Mouse (Mus musculus): ENCODE results near the gene Zfp740.
"Not testable (repeated sequence)": the region's sequence is repeated elsewhere in the genome, so short reads cannot be mapped to it uniquely, and the experiment has no call there.

Gene Zfp740

DNA sequence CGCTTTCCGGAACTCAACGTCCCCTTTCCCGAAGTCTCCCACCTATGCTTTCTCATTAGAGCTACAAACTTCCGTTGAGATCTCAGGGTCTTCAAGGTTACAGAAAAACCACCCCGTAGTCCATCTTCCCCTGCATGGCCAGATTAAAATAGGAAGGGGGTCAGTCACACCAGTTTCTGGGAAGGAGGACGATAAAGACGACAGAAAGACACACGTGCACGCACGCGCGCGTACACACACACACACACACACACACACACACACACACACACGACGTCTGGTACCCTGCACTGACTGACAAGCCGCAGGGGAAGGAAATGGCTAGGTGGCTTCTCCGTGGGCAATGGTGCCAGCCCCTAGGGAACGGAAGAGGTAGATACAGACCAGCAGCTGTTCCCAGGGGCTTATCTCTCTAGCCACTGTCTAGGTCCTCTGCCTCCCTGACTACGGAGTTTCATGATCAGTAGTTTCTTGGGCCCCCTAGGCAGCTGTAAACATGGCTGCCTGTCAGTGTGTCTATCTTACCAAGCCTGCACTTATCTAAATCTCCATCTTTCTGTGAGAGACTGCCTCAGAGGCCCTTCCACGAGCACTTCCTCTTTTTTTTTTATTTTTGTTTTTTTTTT is 22.1 kb downstream of the Zfp740 start:
- DNase-seq (ENCODE audit: low read depth, low spot score) = peak; percentile 83

DNA sequence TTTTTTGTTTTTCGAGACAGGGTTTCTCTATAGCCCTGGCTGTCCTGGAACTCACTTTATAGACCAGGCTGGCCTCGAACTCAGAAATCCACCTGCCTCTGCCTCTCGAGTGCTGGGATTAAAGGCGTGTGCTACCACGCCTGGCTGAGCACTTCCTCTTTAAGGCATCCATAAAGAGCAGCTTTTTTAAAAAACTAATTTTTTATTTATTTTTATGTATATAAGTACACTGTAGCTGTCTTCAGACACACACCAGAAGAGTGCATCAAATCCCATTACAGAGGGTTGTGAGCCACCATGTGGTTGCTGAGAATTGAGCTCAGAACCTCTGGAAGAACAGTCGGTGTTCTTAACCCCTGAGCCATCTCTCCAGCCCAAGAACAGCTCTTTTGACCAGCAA is 22.6 kb downstream of the Zfp740 start:
- not testable (repeated sequence) for DNase-seq (ENCODE audit: low read depth, low spot score)

DNA sequence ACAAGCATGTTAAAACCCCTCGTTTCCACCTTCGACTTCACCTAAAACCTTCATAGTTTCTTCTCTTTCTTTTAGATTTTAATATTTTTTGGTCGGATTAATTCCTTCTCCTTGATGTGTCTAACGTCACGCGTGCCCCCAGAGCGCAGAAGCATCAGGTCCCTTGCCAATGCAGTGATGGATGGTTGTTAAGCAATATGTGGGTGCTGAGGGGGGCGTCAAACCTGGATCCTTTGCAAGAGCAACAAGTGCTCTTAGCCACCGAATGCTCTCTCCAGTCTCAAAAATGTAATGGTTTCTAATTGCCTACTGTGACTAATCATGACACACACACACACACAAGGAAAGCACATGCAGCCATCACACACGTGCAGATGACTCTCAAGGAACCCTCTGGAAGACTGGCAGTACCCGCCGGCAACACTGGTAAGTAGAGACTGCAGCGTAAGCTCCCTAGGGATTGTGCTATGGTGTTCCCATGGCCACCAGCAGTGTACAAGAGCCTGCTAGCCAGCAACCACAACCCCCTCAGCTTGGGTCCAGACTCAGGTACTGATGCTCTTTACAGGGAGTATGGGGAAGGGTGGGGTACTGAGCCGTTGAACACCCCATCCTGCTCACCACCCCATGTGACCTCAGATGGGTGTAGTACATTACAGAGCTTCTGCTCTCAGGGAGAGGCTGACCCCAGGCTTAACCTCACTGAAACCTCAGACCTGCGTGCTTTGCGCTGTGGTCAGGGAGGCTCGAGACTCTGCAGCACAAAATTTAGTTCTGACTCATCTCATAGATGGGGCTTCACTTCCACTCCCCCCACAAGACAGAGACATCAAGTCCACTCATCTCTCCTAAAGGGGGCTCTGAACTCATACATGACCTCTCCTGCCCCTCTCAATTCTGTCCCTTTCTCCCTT is 27.6 kb downstream of the Zfp740 start:
- peak; percentile 64 for DNase-seq (ENCODE audit: low read depth, low spot score)

DNA sequence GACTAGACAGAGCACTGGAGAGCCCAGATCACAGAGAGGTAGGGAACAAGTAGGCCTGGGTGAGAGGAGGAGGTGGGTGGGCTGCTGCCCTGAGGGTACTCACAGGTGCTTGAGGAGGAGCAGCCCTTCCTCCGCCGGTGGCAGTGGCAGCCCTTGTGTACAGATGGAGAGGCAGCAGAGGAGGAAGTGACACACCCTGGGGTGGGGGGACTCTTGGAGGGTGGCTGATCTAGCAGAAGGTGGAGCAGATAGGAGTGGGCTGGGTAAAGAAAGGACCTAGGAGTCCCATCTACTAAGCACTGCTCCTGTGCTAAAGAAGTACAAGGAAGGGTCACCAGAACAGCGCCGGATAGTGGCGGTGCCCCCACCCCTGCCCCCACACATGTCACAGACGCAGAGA is 28.7 kb downstream of the Zfp740 start, which contains the start of gene Itgb7:
Itgb7 (minus strand) TSS at position 197 of the 400 bp plus-strand sequence.
- DNase-seq (ENCODE audit: low read depth, low spot score) = peak; percentile 74

DNA sequence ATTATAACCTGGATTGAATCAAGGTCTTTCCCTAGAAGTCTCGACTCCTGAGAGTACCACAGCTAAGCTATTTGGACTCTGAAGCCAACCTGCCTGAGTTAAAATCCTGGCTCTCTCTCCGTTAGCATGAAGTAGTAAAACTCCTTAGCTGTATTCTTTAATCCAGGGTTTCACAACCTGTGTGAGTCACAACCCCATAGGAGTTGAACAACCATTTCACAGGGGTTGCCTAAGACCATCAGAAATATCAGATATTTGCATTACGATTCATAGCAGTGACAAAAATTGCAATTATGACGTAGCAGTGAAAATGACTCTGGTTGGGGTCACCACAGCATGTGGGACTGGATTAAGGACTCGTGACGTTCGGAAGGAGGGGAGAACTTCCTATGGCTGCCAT is 29.7 kb downstream of the Zfp740 start:
- DNase-seq (ENCODE audit: low read depth, low spot score) = no peak

DNA sequence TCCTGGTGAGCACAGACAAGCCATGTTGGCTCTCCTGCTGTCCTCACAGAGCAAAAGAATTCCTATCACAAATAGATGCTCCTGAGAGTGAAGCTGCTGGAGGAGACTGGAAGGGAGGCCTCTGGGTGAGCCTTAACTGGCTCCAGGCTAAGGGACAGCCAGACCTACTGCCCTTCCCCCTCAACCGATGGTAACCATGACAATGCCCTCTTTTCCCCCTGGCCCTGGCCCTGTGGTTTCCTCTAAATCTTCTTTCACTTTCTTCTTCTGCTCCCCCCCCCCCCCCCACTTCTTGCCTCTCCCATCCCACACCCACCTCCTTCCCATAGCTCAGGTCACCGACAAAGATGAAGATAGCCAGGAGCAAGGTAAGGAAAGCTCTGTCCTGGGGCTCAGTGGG is 30.8 kb downstream of the Zfp740 start:
- DNase-seq (ENCODE audit: low read depth, low spot score) = peak; percentile 59

DNA sequence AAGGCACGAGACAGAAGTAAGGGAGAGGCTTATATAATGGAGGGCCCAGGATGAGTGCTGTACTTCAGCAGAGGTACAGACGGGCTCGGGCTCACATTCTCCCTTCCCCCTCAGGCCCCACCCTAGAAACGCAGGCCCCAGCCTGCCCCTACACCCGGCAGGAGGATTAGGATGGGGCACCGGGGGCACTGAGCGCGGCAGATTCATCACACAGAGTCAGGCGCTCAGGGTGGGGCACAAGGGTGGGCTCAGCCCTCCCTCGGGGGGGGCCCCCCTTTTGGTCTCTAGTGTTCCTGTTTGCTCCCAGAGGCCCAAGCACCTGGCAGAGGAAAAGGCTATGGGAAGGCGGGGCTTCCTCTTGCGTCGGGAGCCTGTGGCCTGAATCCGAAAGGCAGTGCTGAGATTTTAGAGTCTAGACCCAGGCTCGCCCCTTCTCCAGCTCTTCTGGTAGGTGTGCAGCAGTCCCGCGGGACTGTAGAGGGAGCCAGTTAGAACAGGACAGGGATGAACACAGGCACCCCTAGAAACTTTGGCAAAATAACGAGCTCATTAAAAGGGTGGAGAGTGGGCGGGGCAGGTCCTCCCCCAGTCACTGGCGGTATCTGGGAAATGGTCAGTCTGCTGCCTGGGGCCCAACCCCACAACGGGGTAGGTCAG is 32.5 kb downstream of the Zfp740 start:
- DNase-seq (ENCODE audit: low read depth, low spot score) = peak; percentile 39

DNA sequence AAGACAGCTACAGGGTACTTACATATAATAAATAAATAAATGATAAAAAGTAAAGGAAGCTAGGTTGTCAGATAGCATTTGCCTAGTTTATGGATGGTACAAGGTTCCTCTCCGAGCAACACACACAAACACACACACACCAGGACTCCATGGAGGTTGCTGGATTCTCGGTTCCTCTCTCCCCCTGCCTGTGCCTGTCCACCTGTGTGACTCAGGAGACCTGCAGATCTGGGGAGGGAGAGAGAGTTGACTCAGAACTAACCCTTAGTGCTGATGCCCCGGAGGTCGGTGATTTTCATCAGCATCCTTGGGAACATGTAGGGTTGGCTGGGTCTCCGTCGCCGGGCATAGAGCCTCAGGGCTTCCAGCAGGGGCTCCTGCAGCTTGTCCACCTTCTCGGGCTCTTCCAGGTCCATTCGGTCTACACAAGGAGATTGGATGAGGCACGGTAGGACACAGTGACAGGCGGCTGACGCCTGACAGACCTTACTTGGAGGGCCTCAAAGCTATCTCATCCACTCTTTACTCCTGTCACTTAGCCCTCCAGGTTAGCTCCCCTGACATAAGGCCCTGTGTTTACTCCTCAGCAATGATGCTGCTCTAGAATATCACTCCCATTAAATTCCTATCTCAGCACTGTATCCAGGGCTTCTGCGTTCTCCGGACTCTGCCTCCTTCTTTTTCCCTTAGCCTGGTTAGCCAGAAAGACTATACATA is 35.7 kb downstream of the Zfp740 start:
- no peak for DNase-seq (ENCODE audit: low read depth, low spot score)

DNA sequence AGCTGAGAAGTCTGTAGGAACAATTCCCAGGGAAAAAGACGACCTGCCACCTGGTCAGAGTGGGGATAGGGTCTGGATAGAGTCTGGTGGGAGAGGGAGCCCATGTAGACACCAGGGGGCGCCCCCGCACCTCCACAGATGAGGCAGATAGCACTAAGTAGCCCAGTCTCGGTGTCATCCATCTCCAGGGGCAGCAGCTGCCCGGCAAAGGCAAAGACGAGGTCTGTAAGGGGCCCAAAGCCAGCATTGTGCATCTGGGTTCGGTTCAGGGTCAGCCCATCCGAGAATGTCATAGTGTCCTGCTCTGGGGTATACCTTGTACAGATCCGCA is 36.2 kb downstream of the Zfp740 start:
- peak; percentile 88 for DNase-seq (ENCODE audit: low read depth, low spot score)

DNA sequence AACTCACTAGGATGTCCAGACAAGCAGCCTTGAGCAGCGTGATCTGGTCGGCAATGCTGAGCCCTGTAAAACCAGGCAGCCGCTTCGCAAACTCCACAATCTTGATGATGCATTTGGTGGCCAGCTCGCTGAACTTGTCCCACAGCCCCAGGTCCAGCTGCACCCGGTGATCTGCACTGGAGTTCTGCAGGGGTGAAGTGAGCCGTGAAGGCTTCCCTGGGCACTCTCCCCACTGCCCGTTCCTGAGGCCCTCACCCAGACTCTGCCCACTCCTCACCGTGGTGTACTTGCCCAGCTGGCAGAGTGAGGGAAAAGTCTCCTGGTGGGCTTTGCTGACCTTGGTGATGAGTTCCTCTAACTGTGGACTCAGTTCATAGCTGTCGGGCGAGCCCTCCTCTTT is 36.8 kb downstream of the Zfp740 start:
- DNase-seq (ENCODE audit: low read depth, low spot score) = no peak

DNA sequence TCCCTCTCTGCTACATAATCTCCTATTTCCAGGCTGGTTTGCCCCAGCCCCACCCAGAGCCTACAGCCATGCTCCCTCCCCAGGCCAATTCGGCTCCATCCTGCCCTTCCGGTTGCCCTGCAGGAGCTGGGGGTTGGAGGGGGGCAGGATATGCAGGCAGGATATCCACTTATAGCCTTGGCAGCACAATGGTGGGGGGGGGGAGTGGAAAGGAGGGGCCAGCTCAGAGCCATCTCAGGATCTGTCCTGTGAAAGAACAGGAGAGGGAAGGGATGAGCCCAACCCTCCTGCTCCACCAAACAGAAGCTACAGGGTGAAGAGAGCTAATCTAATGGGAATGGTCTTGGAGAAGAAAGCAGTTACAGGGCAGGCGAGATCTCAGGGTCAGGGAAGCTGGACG is 37.6 kb downstream of the Zfp740 start:
- DNase-seq (ENCODE audit: low read depth, low spot score) = no peak

DNA sequence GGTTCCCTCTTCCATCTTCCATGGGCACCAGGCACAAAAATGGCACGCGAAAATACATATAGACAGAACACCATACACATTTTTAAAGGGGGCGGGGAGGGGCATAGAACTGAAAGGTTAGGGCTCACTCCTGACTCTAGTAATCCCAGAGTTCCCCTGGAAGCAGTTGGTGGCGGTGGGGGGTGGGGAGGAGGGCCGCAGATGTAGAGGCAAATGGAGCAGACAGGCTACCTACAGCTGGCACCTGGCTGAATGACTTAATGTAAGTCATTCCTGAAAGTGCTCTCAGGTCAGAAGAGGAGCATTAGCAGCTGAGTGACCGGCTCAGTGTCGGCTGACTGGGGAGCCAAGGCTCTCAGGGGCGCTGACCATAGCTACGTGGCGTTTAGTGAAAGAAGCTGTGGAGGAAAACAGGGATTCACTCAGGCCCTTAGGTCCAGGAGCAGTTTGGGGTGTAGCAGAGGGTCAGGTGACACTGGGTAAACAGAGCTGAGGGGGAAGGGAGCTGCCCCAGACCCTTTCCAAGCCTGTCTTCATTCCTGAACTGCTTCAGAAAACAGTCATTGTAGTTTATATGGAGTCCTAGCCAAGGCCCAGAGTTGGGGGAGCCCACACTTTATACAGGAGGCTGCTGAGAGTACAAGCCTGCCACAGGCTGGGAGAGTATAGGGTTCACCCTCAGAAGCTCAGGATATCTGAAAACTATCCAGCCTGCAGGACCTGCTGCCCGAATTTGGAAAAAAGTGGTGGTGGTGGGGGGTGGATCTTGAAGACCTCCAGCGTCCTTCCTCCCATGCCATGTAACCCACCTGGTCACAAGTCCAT is 39.6 kb downstream of the Zfp740 start:
- no peak for DNase-seq (ENCODE audit: low read depth, low spot score)

DNA sequence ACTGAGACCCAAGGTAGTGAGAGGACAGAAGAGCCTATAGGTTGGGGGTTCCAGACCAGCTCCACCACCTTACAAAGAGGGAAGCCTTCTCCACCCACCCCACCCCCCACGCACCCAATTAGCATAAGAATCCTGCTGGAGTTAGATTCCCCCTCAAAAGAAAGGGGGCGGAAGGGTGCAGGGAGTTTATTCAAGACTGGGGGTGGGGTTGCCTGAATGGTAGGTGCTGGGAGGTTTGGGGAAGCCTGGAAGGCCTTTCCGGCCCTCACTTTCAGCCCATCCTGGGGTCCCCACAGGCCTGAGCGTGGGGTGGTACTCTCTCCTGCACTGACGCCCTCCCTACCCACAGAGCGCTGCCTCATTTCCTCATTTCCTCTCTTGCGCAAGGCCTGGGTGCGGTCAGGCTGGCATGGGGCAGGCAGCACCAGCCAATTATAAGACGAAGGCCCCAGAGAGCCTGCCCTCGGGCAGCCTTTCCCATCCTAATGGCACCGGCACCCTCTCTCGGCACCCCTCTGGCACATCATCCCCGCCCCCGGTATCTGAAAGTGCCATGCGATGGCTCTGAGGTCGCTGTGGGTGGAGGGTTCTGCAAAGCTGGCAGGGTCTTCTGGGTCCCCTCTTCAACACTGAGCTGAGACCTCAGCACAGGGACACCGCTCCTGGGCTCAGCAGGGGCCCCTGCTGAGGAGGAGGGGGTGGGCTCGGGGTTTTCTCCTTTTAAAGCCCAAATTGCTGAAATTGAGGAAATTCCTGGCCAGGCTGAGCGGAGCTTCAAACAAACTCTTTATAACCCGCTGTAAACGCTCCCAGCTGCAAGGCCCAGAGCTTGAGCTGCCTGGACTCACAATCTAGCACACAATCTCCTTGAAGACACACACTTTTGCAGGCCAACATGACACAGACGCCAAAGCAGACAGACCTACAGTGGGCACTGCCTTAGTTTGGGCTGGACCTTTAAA is 40.5 kb downstream of the Zfp740 start:
- peak; percentile 62 for DNase-seq (ENCODE audit: low read depth, low spot score)

DNA sequence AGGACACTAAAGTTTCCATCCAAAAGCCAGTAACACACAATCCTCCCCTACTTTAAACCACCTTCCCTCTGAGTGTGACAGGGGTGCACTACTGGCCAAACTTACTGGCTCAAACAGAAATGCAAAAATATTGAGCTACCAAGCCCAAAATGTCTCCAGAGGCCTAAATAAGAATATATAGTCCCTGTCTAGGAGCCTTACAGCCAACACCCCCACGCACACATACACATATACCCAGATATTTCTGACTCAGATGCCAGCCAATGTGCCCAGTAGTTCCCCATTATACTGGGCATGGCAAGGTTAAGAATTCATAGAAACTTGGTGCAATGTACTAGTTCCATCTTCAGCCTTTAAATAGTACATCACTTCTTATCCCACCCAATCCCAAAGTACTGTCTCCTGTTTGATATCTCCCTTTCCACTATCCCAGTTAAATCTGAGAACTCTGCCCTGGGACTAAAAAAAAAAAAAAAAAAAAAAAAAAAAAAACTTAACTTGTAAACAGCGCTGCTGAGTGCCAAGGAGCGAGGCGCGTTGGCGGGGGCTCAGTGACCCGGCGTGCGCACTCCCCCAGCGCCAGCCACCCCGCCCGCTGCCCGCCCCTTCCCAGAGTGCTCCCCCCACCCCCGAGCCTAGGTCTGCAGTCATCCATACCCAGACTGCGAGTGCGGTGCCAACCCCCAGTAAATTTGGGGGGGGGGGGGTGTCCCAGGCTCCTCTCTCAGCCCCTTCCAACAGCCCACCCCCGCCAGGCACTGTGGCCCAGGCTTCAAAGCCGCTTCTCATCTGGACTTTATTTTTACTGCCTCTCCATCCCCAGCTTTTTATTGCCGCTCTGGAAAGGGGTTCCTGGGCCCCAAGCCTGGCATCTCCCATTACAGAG is 41.5 kb downstream of the Zfp740 start:
- DNase-seq (ENCODE audit: low read depth, low spot score) = peak; percentile 49

DNA sequence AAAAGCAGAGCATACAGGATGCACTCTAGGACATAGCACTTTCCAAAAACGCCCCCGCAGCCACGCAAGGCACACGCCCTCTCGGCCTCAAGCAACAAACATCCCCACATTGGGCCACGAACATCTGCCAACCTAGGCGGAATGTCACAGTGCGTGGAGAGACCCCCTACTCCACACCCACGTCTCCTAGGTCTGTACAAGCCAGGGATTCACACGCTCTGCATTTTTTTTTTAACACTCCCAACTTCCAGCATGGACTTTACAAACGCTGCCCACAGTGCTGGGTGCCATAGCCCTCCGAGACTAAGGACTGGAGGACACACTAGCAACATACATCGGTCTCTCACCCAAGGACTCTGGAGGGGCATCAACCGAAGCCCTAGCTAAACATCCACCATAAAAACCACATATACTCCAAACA is 42.4 kb downstream of the Zfp740 start:
- DNase-seq (ENCODE audit: low read depth, low spot score) = peak; percentile 63

DNA sequence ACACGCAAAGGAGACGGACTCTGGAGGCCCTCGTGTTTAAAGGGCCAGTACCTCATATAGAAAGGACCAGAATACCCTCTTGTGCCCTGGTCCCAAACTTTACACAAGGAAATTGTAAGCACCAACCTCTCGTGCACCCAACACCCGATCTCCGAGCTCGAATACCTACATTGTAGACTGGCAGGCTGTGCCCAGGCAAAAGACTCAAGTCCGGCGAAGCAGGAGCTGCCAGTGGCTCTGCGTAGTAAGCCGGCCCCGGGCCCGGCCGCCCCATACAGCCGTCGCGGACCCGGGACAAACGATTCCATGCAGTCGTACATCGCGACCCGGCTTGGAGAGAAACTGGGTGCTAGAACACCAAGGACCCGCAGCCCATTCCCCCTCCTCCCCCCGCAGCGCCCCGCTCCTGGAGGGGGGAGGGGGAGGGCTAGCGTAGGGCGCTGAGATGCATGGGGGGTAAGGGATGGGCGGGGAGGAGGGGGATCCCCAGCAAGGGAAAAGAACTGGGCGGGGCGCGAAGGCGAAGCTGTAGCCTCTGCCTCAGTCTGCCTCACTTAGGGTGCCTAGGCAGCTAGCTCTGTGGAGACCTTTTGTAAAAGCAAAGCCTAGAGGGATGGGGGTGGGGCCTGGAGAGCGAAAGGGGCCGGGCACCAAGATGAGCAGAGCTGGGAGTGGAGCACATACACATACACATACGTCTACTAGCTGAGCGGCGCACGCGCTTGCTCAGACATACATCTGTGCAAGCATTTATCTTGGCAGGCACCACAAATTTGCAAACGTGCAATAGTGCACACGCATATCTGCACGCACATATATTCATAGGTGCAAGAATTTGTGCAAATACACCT is 43.1 kb downstream of the Zfp740 start:
- DNase-seq (ENCODE audit: low read depth, low spot score) = peak; percentile 94

DNA sequence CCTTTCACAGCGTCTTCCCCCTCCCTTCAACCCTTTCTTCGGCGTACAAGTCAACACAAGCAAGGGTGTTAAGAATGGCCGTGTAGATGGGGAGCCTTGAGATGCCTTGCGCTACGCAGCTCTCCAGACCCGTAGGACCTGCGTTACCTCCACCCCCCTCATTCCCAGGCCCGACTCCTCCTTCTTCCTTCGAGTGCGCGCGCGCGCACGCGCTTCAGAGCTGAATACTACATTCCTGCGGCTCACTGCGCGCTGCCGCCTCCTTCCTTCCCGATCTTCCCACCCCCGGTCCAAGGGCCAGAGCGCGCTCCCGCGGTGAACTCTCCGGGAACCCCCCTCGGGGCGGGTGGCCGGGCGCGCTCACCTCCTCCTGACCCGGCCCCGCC is 43.8 kb downstream of the Zfp740 start:
- peak; percentile 87 for DNase-seq (ENCODE audit: low read depth, low spot score)

Data from CD4-positive, CD25-positive, alpha-beta regulatory T cell, adult 2 months (primary cell).